Mouse (Mus musculus): ENCODE measurements around the gene Lce3e. TPM values are rescaled to one million over a fixed set of nuclear protein-coding genes. Genes with fewer than 3 reads are reported as not detected.

Gene Lce3e
- total RNA-seq (2021), result not detected
- long read RNA-seq, experiment 1, result 0 reads
- long read RNA-seq, experiment 2, result 0 reads

DNA sequence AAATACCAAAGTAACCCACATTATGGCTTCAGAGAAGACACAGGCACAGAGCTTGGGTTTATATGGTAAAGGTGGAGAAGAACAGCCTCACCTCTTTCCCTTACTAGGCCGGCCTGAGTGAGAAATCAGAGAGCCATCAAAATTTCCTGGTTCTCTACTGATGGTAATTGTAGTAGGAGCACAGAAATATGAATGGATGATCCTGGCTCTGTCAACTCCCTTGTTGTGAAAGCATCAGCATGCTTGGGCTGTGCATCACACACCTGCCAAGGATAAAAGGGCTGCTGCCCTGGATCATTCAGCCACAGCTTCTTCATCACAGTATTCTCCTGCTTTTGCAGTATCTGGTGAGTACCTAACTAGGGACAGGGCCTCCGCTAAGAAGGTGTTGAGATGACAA, at the start of gene Lce3e:
Lce3e (plus strand) TSS at position 301 of the 400 bp plus-strand sequence.
- Histone ChIP-seq H3K4me3 (no peak within 1 kb of the TSS), H3K27ac (no peak within 1 kb of the TSS)
- TF ChIP-seq CTCF (IDR thresholded peaks at IDR 0.05), result no peak
- intact Hi-C loops (cut with DNase I), result no loop called here
- no peak for DNase-seq (ENCODE audit: extremely low spot score in 1 of 2, low spot score in 2 of 2)

DNA sequence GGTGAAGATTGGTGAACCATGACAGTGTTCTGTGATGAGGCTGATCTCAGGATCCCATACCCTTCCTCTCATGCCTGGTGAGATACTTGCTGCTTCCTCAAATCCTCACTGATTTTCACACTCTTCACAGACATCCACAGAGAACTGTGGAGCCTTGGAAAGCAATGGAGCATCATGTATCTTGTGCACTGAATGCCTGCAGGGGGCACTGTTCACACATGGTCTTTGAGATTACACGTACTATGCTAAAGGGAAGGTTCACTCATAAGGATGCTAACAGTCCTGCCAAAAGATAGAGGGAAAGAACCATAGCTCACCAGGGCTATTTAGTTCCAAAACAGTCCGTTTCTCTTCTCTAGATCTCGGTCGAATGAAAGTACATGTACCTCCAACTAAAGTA, 46.5 kb upstream of the Lce3e start:
- peak; percentile 47 for TF ChIP-seq CTCF (IDR thresholded peaks at IDR 0.05)
- DNase-seq (ENCODE audit: extremely low spot score in 1 of 2, low spot score in 2 of 2), result peak; percentile 12 to 18
- no peak overlapping the region for H3K4me3 ChIP-seq
- intact Hi-C loops (cut with DNase I), result loop anchor here (5.0 kb wide), 1 partner anchor 112 kb away; no protein-coding TSS in a partner anchor
- no peak overlapping the region for H3K27ac ChIP-seq

DNA sequence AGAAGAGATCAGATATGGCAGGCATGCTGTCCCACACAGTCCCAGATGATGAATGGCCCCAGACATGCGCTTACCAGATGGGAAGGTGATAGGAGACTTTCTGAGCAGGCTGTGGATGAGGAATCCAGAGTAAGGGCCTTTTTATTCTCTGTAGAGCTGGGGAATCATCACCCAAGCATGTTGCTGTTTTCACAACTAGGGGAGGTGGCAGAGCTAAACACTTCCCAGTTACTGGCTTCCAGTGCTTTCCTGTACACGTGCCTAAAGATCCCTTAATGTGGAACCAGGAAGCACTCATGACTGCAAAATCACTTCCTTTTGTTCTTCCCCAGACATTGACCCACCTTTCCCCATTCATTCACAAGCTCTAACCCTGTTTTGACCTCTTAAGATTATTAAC, 40.7 kb upstream of the Lce3e start, which contains the start of gene Lce3a:
Lce3a (minus strand) TSS at position 101 of the 400 bp plus-strand sequence.
- no peak within 1 kb of the TSS for H3K27ac ChIP-seq
- no peak within 1 kb of the TSS for H3K4me3 ChIP-seq
- intact Hi-C loops (cut with DNase I), result no loop called here
- no peak for DNase-seq (ENCODE audit: extremely low spot score in 1 of 2, low spot score in 2 of 2)
- no peak for TF ChIP-seq CTCF (IDR thresholded peaks at IDR 0.05)

DNA sequence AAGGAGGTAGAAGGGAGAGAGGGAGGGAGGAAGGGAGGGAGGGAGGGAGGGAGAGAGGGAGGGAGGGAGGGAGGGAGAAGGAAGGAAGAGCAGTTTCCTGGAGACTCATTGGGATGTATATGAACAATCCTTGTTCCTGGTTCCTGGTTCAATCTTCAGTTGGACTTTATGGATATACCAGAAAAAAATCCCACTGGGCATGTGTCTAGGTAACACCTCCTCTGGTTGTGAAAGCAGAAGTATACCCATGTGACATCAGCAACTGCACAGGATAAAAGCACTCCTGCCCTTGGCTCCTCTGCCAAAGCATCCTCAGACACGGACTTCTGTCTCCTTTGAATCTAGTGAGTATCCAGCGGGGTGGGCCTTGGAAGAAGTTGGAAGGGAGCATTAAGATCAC, 34.2 kb upstream of the Lce3e start, which contains the start of gene Lce3b:
Lce3b (plus strand) TSS at position 301 of the 400 bp plus-strand sequence.
- TF ChIP-seq CTCF (IDR thresholded peaks at IDR 0.05), result no peak
- no peak for DNase-seq (ENCODE audit: extremely low spot score in 1 of 2, low spot score in 2 of 2)
- intact Hi-C loops (cut with DNase I), result no loop called here
- Histone ChIP-seq H3K4me3 (no peak within 1 kb of the TSS), H3K27ac (no peak within 1 kb of the TSS)

DNA sequence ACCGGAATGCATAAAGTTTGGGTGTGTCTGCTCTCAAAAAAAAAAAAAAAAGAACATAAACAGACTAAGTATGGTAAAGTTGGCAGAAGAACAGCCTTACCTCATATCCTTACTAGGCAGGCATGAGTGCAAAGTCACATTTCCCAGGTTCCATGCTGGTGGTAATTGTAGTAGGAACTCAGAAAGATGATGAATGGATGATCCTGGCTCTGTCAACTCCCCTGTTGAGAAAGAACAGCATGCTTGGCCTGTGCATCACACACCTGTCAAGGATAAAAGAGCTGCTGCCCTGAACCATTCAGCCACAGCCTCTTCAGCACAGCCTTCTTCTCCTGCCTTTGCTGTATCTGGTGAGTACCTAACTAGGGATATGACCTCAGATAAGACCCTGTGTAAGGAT, 22.7 kb upstream of the Lce3e start, which contains the start of gene Lce3c:
Lce3c (plus strand) TSS at position 301 of the 400 bp plus-strand sequence.
- DNase-seq (ENCODE audit: extremely low spot score in 1 of 2, low spot score in 2 of 2), result no peak
- no peak for TF ChIP-seq CTCF (IDR thresholded peaks at IDR 0.05)
- Histone ChIP-seq H3K4me3 (no peak within 1 kb of the TSS), H3K27ac (no peak within 1 kb of the TSS)
- intact Hi-C loops (cut with DNase I), result no loop called here

DNA sequence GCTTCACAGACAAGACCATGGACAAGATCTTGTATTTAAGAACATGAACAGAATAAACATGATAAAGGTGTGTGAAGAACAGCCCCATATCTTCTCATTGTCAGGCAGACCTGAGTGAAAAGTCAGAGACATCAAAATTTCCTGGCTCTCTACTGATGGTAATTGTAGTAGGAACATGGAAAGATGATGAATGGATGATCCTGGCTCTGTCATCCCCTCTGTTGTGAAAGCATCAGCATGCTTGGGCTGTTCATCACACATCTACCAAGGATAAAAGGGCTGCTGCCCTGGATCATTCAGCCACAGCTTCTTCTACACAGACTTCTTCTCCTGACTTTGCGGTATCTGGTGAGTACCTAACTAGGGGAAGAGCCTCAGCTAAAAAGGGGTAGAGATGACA, 9.8 kb upstream of the Lce3e start, which contains the start of gene Lce3d:
Lce3d (plus strand) TSS at position 301 of the 400 bp plus-strand sequence.
- no peak within 1 kb of the TSS for H3K27ac ChIP-seq
- intact Hi-C loops (cut with DNase I), result no loop called here
- no peak for TF ChIP-seq CTCF (IDR thresholded peaks at IDR 0.05)
- H3K4me3 ChIP-seq, result no peak within 1 kb of the TSS
- DNase-seq (ENCODE audit: extremely low spot score in 1 of 2, low spot score in 2 of 2), result no peak

DNA sequence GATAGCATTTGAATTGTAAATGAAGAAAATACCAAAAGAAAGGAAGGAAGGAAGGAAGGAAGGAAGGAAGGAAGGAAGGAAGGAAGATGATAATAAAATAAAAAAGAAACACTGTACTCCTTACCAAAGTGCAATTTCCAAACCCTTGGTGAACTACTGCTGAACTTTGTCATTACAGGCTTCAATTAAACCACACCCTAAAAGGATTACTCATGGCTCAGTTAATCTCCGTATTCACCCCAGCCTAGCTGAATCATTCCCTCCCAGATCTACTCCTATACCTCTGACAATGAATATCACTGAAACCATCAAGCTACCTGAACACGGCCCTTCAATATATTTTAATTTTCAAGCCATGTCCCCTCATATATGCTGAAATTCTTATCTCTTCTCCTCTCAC, 11.6 kb downstream of the Lce3e start:
- H3K27ac ChIP-seq, result no peak overlapping the region
- TF ChIP-seq CTCF (IDR thresholded peaks at IDR 0.05), result no peak
- no peak overlapping the region for H3K4me3 ChIP-seq
- intact Hi-C loops (cut with DNase I), result no loop called here
- no peak for DNase-seq (ENCODE audit: extremely low spot score in 1 of 2, low spot score in 2 of 2)

DNA sequence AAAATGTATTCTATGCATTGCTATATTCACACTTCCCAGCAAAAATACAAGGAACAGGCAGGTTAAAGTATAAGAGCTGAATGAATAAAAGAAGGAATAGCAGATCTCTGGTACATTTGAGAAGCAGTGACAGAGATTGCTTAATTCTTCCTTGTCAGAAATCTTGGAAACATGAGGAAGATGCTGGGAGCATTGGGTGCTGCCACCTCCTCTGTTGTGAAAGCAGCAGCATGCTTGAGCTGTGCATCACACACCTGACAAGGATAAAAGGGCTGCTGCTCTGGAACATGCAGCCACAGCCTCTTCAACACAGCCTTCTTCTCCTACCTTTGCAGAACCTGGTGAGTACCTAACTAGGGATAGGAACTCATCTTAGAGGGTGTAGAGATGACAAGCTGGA, 25.1 kb downstream of the Lce3e start, which contains the start of gene Lce3f:
Lce3f (plus strand) TSS at position 301 of the 400 bp plus-strand sequence.
- no peak within 1 kb of the TSS for H3K27ac ChIP-seq
- no peak within 1 kb of the TSS for H3K4me3 ChIP-seq
- intact Hi-C loops (cut with DNase I), result loop anchor here (10.0 kb wide), 1 partner anchor 237 kb away; the partner anchor contains the start of gene Lce1g
- DNase-seq (ENCODE audit: extremely low spot score in 1 of 2, low spot score in 2 of 2), result no peak
- no peak for TF ChIP-seq CTCF (IDR thresholded peaks at IDR 0.05)

DNA sequence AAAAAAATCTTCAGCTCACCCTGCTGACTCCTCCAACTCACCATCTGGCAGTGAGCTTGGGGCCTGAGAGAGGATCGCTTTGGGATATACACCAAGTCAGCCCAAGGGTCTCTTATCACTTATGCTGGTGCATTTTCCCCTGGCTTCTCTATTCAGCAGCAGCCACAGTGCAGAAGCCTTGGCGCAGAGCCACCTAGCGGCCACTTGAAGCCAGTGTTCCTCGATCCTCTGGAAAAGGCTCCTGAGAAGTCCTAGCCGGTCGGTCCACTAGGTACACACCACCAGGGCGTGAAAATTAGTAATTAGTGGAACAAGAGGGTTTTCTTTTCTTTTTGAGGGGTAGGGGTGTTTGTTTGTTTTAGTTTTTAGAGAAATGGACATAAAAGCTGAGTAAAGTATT, 31.8 kb downstream of the Lce3e start:
- peak; percentile 64 to 80 for DNase-seq (ENCODE audit: extremely low spot score in 1 of 2, low spot score in 2 of 2)
- TF ChIP-seq CTCF (IDR thresholded peaks at IDR 0.05), result peak; percentile 92
- intact Hi-C loops (cut with DNase I), result loop anchor here (5.0 to 10.0 kb wide), 2 partner anchors 34 to 244 kb away; partner anchors contain the start of gene Lce1g

DNA sequence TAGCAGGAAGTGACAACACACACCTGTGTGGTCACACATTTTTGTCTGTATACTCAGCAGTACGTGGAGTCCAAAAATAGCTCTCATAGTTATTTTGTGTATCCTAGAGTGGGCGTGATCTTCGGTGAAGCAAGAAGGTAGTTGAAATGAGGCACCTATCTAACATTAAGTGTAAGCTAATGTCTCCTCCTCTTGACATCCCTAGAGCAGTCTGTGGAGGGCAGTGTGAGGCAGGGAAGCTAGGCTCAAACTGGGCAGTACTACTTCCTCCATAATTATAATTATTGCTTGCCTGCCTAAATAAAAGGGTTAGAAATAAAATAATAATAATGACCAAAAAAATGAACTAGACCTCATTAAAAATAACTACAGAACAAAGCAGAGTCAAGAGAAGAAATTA, 33.8 kb downstream of the Lce3e start:
- no peak for TF ChIP-seq CTCF (IDR thresholded peaks at IDR 0.05)
- intact Hi-C loops (cut with DNase I), result no loop called here
- no peak for DNase-seq (ENCODE audit: extremely low spot score in 1 of 2, low spot score in 2 of 2)
- H3K27ac ChIP-seq, result no peak overlapping the region
- no peak overlapping the region for H3K4me3 ChIP-seq

More for the DNA sequence above, 31.8 kb downstream of the Lce3e start:
- Histone ChIP-seq H3K27ac (no peak overlapping the region), H3K4me3 (no peak overlapping the region)

DNA sequence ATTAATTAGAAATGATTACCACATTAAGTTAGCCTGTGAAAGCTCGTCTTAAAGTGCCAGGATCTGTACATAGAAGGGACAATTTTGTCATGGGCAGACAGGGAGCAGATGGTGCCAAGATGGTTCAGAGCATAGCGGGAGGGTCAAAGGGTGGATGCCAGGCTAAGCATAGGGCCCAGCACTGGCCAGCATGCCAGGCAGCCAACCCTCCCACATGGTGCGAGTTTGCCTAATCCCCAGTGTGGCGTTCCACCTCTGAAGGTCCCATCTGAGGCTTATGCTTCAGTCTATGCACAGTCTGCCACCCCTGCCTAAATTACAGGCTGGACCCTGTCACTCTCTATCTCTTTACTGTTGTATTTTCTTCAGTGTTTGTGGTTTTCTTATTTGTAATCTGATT, 36.0 kb downstream of the Lce3e start:
- Histone ChIP-seq H3K27ac (no peak overlapping the region), H3K4me3 (no peak overlapping the region)
- TF ChIP-seq CTCF (IDR thresholded peaks at IDR 0.05), result no peak
- no peak for DNase-seq (ENCODE audit: extremely low spot score in 1 of 2, low spot score in 2 of 2)
- intact Hi-C loops (cut with DNase I), result no loop called here

DNA sequence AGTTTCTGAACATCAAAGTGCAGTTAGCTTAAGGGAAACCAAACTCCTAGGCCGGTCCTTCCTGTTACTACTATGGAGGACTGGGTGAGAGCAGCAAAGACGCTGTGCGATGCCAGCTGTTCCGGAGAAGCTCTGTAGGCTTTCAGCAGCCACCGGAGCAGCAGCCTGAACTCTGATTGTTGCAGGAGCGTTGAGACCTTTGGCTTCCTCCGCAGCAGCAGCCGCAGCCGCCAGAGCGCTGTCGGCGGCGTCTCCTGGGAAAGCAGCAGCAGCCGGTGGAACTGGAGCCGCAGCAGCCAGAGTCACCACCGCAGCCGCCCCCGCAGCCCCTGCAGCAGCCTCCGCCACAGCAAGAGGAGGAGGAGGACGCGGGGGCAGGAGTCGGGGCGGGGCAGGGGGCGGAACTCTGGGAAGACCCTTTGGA, 47.5 kb downstream of the Lce3e start:
- TF ChIP-seq CTCF (IDR thresholded peaks at IDR 0.05), result no peak
- no peak overlapping the region for H3K27ac ChIP-seq
- intact Hi-C loops (cut with DNase I), result no loop called here
- peak overlapping the region; percentile 47 for H3K4me3 ChIP-seq
- DNase-seq (ENCODE audit: extremely low spot score in 1 of 2, low spot score in 2 of 2), result peak; percentile 49 to 59

DNA sequence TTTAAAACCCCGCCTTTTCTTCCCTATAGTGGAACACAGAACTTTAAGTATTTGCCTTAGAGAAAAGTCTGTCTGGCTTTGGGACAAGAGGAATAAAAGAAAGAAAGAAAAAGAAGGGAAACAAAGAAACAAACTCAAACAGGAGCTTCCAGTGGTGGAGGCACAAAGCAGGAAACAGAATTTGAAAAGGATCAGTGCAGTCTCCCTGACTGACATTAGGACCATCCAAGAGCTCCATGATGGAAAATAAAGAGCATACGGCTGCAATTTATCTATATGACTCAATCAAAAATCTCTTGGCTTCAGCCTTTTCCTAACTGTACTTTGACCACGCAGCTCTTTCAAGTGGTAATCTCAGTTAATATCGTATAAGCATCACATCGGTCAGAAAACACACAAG, 48.0 kb downstream of the Lce3e start:
- no peak for DNase-seq (ENCODE audit: extremely low spot score in 1 of 2, low spot score in 2 of 2)
- no peak for TF ChIP-seq CTCF (IDR thresholded peaks at IDR 0.05)
- H3K4me3 ChIP-seq, result peak overlapping the region; percentile 47
- H3K27ac ChIP-seq, result no peak overlapping the region
- intact Hi-C loops (cut with DNase I), result no loop called here
